Mouse (Mus musculus) hindbrain, embryonic 11.5 days (tissue): ENCODE measurements around the gene Cacna2d4. TPM values are rescaled to one million over a fixed set of nuclear protein-coding genes. Genes with fewer than 3 reads are reported as not detected.
A peak's percentile ranks its signal among the peaks of the same experiment; 100 is the strongest.
"Not testable (repeated sequence)": the region's sequence is repeated elsewhere in the genome, so short reads cannot be mapped to it uniquely, and the experiment has no call there.

Experiments
- ATAC-seq: fragments of 200-750 bp; cut with Nextera tagmentation; 2 replicates; pipeline ENCODE4 v1.8.0; 2017; ENCODE audit warnings: mild to moderate bottlenecking, moderate TSS enrichment, moderate library complexity; ENCODE audit not compliant: low FRiP score
- DNase-seq: peaks from one replicate; pipeline ENCODE4 v3.0.0-alpha.2; 2015; ENCODE audit warnings: low spot score
- H3K27ac ChIP-seq: fragments of 300-500 bp; sonication (generic); 2 replicates; pipeline ENCODE4 v1.5.1; 2014; ENCODE audit warnings: mild to moderate bottlenecking, low read depth, low read length
- H3K27me3 ChIP-seq: fragments of 300-500 bp; sonication (generic); 2 replicates; pipeline ENCODE4 v1.6.1; 2014; ENCODE audit warnings: mild to moderate bottlenecking, low read length, moderate library complexity, mixed read lengths; ENCODE audit not compliant: control insufficient read depth, insufficient read depth
- H3K36me3 ChIP-seq: fragments of 300-500 bp; sonication (generic); 2 replicates; pipeline ENCODE4 v1.6.1; 2014; ENCODE audit warnings: mild to moderate bottlenecking, low read length, moderate library complexity, mixed read lengths; ENCODE audit not compliant: control insufficient read depth, insufficient read depth
- H3K4me1 ChIP-seq: fragments of 300-500 bp; sonication (generic); replicated peaks from 2 replicates; pipeline ENCODE4 v1.6.1; 2014; ENCODE audit warnings: low read length, mixed read lengths; ENCODE audit not compliant: control insufficient read depth, insufficient read depth
- H3K4me2 ChIP-seq: fragments of 300-500 bp; sonication (generic); replicated peaks from 2 replicates; pipeline ENCODE4 v1.6.1; 2014; ENCODE audit warnings: mild to moderate bottlenecking, low read depth, low read length
- H3K4me3 ChIP-seq: fragments of 300-500 bp; sonication (generic); 2 replicates; pipeline ENCODE4 v1.5.1; 2014; ENCODE audit warnings: low read depth, low read length
- H3K9ac ChIP-seq: fragments of 300-500 bp; sonication (generic); 2 replicates; pipeline ENCODE4 v1.6.1; 2014; ENCODE audit warnings: low read depth, low read length
- H3K9me3 ChIP-seq: fragments of 300-500 bp; sonication (generic); 2 replicates; pipeline ENCODE4 v1.6.1; 2016; ENCODE audit warnings: low read length; ENCODE audit not compliant: control insufficient read depth
- WGBS: fragments of 180-500 bp; shearing (Covaris S2); extraction: QIAGEN DNeasy Blood & Tissue Kit; methylation state at CpG from one replicate; pipeline ENCODE4 v1.1.7; 2014; 5-methylcytosine and 5-hydroxymethylcytosine counted together
- polyA plus RNA-seq: library from polyadenylated mRNA; unstranded; fragments of >200 nt; fragmentation: Nextera tagmentation; extraction: Ambion mirVana; gene quantifications from 2 replicates; pipeline ENCODE4 v1.2.1, GENCODE M21; 2014

Gene Cacna2d4
- polyA plus RNA-seq, 1 experiment from 2014 or later, result 0.05 TPM

GRCm38 (mm10) chr6:119348234-119348633, 111.9 kb downstream of the Cacna2d4 start:
- peak; percentile 51; the same call in 1 of the 2 replicates for ATAC-seq

GRCm38 (mm10) chr6:119350703-119351198, 114.4 kb downstream of the Cacna2d4 start:
- DNase-seq, result no peak
- no peak for ATAC-seq
- H3K4me3 ChIP-seq, result no peak overlapping the region
- peaks cover 3% of the 10 kb centered on the region; the same call in 1 of the 2 replicates for H3K36me3 ChIP-seq
- no peak overlapping the region for H3K4me2 ChIP-seq
- H3K27ac ChIP-seq, result no peak overlapping the region
- H3K9ac ChIP-seq, result no peak overlapping the region
- no peaks in the 10 kb centered on the region for H3K9me3 ChIP-seq
- H3K27me3 ChIP-seq, result no peaks in the 10 kb centered on the region
- H3K4me1 ChIP-seq, result no peaks in the 10 kb centered on the region
- 91% methylated on average over 9 of the region's 9 CpGs for WGBS

More at GRCm38 (mm10) chr6:119348234-119348633, 111.9 kb downstream of the Cacna2d4 start:
- Histone ChIP-seq H3K27me3 (no peaks in the 10 kb centered on the region), H3K4me3 (no peak overlapping the region), H3K9ac (no peak overlapping the region), H3K9me3 (no peaks in the 10 kb centered on the region), H3K27ac (no peak overlapping the region), H3K4me1 (no peaks in the 10 kb centered on the region), H3K4me2 (no peak overlapping the region), H3K36me3 (no peaks in the 10 kb centered on the region)
- 5% methylated on average over 1 of the region's 1 CpGs for WGBS
- DNase-seq, result peak; percentile 95

- no peak for DNase-seq
- no peak overlapping the region for H3K27ac ChIP-seq
- H3K9me3 ChIP-seq, result no peaks in the 10 kb centered on the region
- no peak overlapping the region for H3K4me3 ChIP-seq
- H3K4me1 ChIP-seq, result no peaks in the 10 kb centered on the region
- WGBS, result 86% methylated on average over 8 of the region's 8 CpGs
- H3K36me3 ChIP-seq, result peaks cover 3% of the 10 kb centered on the region; the same call in 1 of the 2 replicates
- no peak overlapping the region for H3K9ac ChIP-seq
- ATAC-seq, result no peak
- no peak overlapping the region for H3K4me2 ChIP-seq
- no peaks in the 10 kb centered on the region for H3K27me3 ChIP-seq
These were observed 115.3 kb downstream of the Cacna2d4 start for GRCm38 (mm10) chr6:119351656-119352055.

- Histone ChIP-seq H3K9me3 (no peaks in the 10 kb centered on the region), H3K4me2 (no peak overlapping the region), H3K27ac (no peak overlapping the region), H3K4me1 (no peaks in the 10 kb centered on the region), H3K27me3 (no peaks in the 10 kb centered on the region), H3K4me3 (no peak overlapping the region), H3K9ac (no peak overlapping the region), H3K36me3 (peaks cover 3% of the 10 kb centered on the region; the same call in 1 of the 2 replicates)
- ATAC-seq, result no peak
- DNase-seq, result no peak
- 89% methylated on average over 6 of the region's 6 CpGs for WGBS
These were observed 116.2 kb downstream of the Cacna2d4 start for GRCm38 (mm10) chr6:119352501-119352900.

- H3K9me3 ChIP-seq, result no peaks in the 10 kb centered on the region
- ATAC-seq, result no peak
- no peak for DNase-seq
- H3K4me1 ChIP-seq, result no peaks in the 10 kb centered on the region
- no peaks in the 10 kb centered on the region for H3K27me3 ChIP-seq
- no peak overlapping the region for H3K4me2 ChIP-seq
- no peak overlapping the region for H3K4me3 ChIP-seq
- no peak overlapping the region for H3K9ac ChIP-seq
- H3K27ac ChIP-seq, result no peak overlapping the region
- H3K36me3 ChIP-seq, result peaks cover 3% of the 10 kb centered on the region; the same call in 1 of the 2 replicates
- 88% methylated on average over 8 of the region's 8 CpGs for WGBS
These were observed 121.8 kb downstream of the Cacna2d4 start for GRCm38 (mm10) chr6:119358020-119358571.

- WGBS, result 92% methylated on average over 6 of the region's 6 CpGs
- not testable (repeated sequence) for H3K9ac ChIP-seq, ATAC-seq, H3K4me2 ChIP-seq, H3K36me3 ChIP-seq, DNase-seq, H3K4me3 ChIP-seq, H3K27me3 ChIP-seq, H3K4me1 ChIP-seq, H3K27ac ChIP-seq, H3K9me3 ChIP-seq
These were observed 123.9 kb downstream of the Cacna2d4 start for GRCm38 (mm10) chr6:119360250-119360649.

- H3K27ac ChIP-seq, result no peak overlapping the region
- H3K4me2 ChIP-seq, result no peak overlapping the region
- H3K4me3 ChIP-seq, result no peak overlapping the region
- H3K27me3 ChIP-seq, result no peaks in the 10 kb centered on the region
- H3K4me1 ChIP-seq, result no peaks in the 10 kb centered on the region
- ATAC-seq, result no peak
- H3K36me3 ChIP-seq, result no peaks in the 10 kb centered on the region
- H3K9ac ChIP-seq, result no peak overlapping the region
- no peaks in the 10 kb centered on the region for H3K9me3 ChIP-seq
- no peak for DNase-seq
- 97% methylated on average over 3 of the region's 3 CpGs for WGBS
These were observed 124.8 kb downstream of the Cacna2d4 start for GRCm38 (mm10) chr6:119360925-119361702.

- Histone ChIP-seq H3K9ac (no peak overlapping the region), H3K9me3 (no peaks in the 10 kb centered on the region), H3K4me2 (no peak overlapping the region), H3K4me3 (no peak overlapping the region), H3K27ac (no peak overlapping the region), H3K4me1 (no peaks in the 10 kb centered on the region), H3K27me3 (no peaks in the 10 kb centered on the region), H3K36me3 (no peaks in the 10 kb centered on the region; the same call in 1 of the 2 replicates)
- WGBS, result 97% methylated on average over 5 of the region's 5 CpGs
- DNase-seq (no peak), ATAC-seq (no peak)
These were observed 127.3 kb downstream of the Cacna2d4 start for GRCm38 (mm10) chr6:119363593-119363992.
